Mouse (Mus musculus): ENCODE data around the gene Cyp2f2. TPM values are rescaled to one million over a fixed set of nuclear protein-coding genes. Genes with fewer than 3 reads are reported as not detected.

Gene Cyp2f2
- total and polyA plus RNA-seq, 2 experiments = 658 to 2,426 TPM

GRCm38 (mm10) chr7:27163450-27163805 lies 43.7 kb downstream of the Cyp2f2 start:
- Histone ChIP-seq H3K9ac (ENCODE audit: low read depth, low read length) (peak overlapping the region; percentile 6; the same call in 1 of the 2 replicates), H3K79me2 (ENCODE audit: control insufficient read depth, insufficient read depth, low read length) (peaks cover 4% of the 10 kb centered on the region; the same call in 1 of the 2 replicates), H3K4me3 (ENCODE audit: insufficient read depth, low read depth, low read length) (no peak overlapping the region), H3K27me3 (ENCODE audit: control insufficient read depth, insufficient read depth, low read length) (no peaks in the 10 kb centered on the region), H3K4me1 (ENCODE audit: control insufficient read depth, insufficient read depth, low read length) (peaks cover 34% of the 10 kb centered on the region), H3K36me3 (ENCODE audit: control insufficient read depth, insufficient read depth, low read length) (peaks cover 6% of the 10 kb centered on the region; the same call in 1 of the 2 replicates), H3K27ac (replicated peaks; ENCODE audit: insufficient read depth, low read depth, low read length) (no peak overlapping the region)
- TF ChIP-seq CTCF (IDR thresholded peaks at IDR 0.05; ENCODE audit: low read depth, low read length) = no peak
- TF ChIP-seq POLR2A (IDR thresholded peaks at IDR 0.05; ENCODE audit: extremely low read depth, insufficient read depth, low read length) = no peak
- WGBS = 57% methylated on average over 5 of the region's 5 CpGs
- no peak for DNase-seq (ENCODE audit: extremely low read depth, low read depth, low spot score)

GRCm38 (mm10) chr7:27164112-27164947 lies 44.6 kb downstream of the Cyp2f2 start:
- peak overlapping the region; percentile 93 for H3K27ac ChIP-seq (replicated peaks; ENCODE audit: insufficient read depth, low read depth, low read length)
- H3K27me3 ChIP-seq (ENCODE audit: control insufficient read depth, insufficient read depth, low read length) = no peaks in the 10 kb centered on the region
- 0 out of 2 replicates have a peak, but pooled peaks have one; percentile 24 for TF ChIP-seq POLR2A (IDR thresholded peaks at IDR 0.05; ENCODE audit: extremely low read depth, insufficient read depth, low read length)
- TF ChIP-seq CTCF (IDR thresholded peaks at IDR 0.05; ENCODE audit: low read depth, low read length) = no peak
- 0 out of 2 replicates have a peak, but pooled peaks cover 2% of the 10 kb centered on the region for H3K36me3 ChIP-seq (ENCODE audit: control insufficient read depth, insufficient read depth, low read length)
- peak overlapping the region; percentile 88 for H3K9ac ChIP-seq (ENCODE audit: low read depth, low read length)
- H3K4me1 ChIP-seq (ENCODE audit: control insufficient read depth, insufficient read depth, low read length) = peaks cover 34% of the 10 kb centered on the region
- peak; percentile 68 for DNase-seq (ENCODE audit: extremely low read depth, low read depth, low spot score)
- 53% methylated on average over 33 of the region's 33 CpGs for WGBS
- peaks cover 4% of the 10 kb centered on the region; the same call in 1 of the 2 replicates for H3K79me2 ChIP-seq (ENCODE audit: control insufficient read depth, insufficient read depth, low read length)
- peak overlapping the region; percentile 72 for H3K4me3 ChIP-seq (ENCODE audit: insufficient read depth, low read depth, low read length)

GRCm38 (mm10) chr7:27165007-27165655 lies 45.4 kb downstream of the Cyp2f2 start:
- H3K79me2 ChIP-seq (ENCODE audit: control insufficient read depth, insufficient read depth, low read length) = peaks cover 4% of the 10 kb centered on the region; the same call in 1 of the 2 replicates
- 30% methylated on average over 23 of the region's 23 CpGs for WGBS
- H3K4me1 ChIP-seq (ENCODE audit: control insufficient read depth, insufficient read depth, low read length) = peaks cover 34% of the 10 kb centered on the region
- no peaks in the 10 kb centered on the region for H3K27me3 ChIP-seq (ENCODE audit: control insufficient read depth, insufficient read depth, low read length)
- no peaks in the 10 kb centered on the region for H3K36me3 ChIP-seq (ENCODE audit: control insufficient read depth, insufficient read depth, low read length)
- peak overlapping the region; percentile 93 for H3K27ac ChIP-seq (replicated peaks; ENCODE audit: insufficient read depth, low read depth, low read length)
- TF ChIP-seq POLR2A (IDR thresholded peaks at IDR 0.05; ENCODE audit: extremely low read depth, insufficient read depth, low read length) = peak; percentile 78
- no peak for TF ChIP-seq CTCF (IDR thresholded peaks at IDR 0.05; ENCODE audit: low read depth, low read length)
- peak; percentile 85 for DNase-seq (ENCODE audit: extremely low read depth, low read depth, low spot score)
- H3K4me3 ChIP-seq (ENCODE audit: insufficient read depth, low read depth, low read length) = peak overlapping the region; percentile 72
- peak overlapping the region; percentile 88 for H3K9ac ChIP-seq (ENCODE audit: low read depth, low read length)

GRCm38 (mm10) chr7:27165696-27166095 lies 46.0 kb downstream of the Cyp2f2 start:
- Histone ChIP-seq H3K27me3 (ENCODE audit: control insufficient read depth, insufficient read depth, low read length) (no peaks in the 10 kb centered on the region), H3K79me2 (ENCODE audit: control insufficient read depth, insufficient read depth, low read length) (peaks cover 4% of the 10 kb centered on the region; the same call in 1 of the 2 replicates), H3K4me1 (ENCODE audit: control insufficient read depth, insufficient read depth, low read length) (peaks cover 34% of the 10 kb centered on the region), H3K27ac (replicated peaks; ENCODE audit: insufficient read depth, low read depth, low read length) (peak overlapping the region; percentile 93), H3K4me3 (ENCODE audit: insufficient read depth, low read depth, low read length) (peak overlapping the region; percentile 72), H3K9ac (ENCODE audit: low read depth, low read length) (peak overlapping the region; percentile 88), H3K36me3 (ENCODE audit: control insufficient read depth, insufficient read depth, low read length) (no peaks in the 10 kb centered on the region)
- TF ChIP-seq POLR2A (IDR thresholded peaks at IDR 0.05; ENCODE audit: extremely low read depth, insufficient read depth, low read length) = no peak
- TF ChIP-seq CTCF (IDR thresholded peaks at IDR 0.05; ENCODE audit: low read depth, low read length) = no peak
- under 1% methylated on average over 8 of the region's 8 CpGs for WGBS
- no peak for DNase-seq (ENCODE audit: extremely low read depth, low read depth, low spot score)

- TF ChIP-seq POLR2A (IDR thresholded peaks at IDR 0.05; ENCODE audit: extremely low read depth, insufficient read depth, low read length) = peak; percentile 78
- TF ChIP-seq CTCF (IDR thresholded peaks at IDR 0.05; ENCODE audit: low read depth, low read length) = no peak
- H3K79me2 ChIP-seq (ENCODE audit: control insufficient read depth, insufficient read depth, low read length) = peaks cover 4% of the 10 kb centered on the region; the same call in 1 of the 2 replicates
- peak overlapping the region; percentile 72 for H3K4me3 ChIP-seq (ENCODE audit: insufficient read depth, low read depth, low read length)
- peak overlapping the region; percentile 89 for H3K9ac ChIP-seq (ENCODE audit: low read depth, low read length)
- H3K36me3 ChIP-seq (ENCODE audit: control insufficient read depth, insufficient read depth, low read length) = no peaks in the 10 kb centered on the region
- H3K4me1 ChIP-seq (ENCODE audit: control insufficient read depth, insufficient read depth, low read length) = peaks cover 29% of the 10 kb centered on the region
- DNase-seq (ENCODE audit: extremely low read depth, low read depth, low spot score) = peak; percentile 88
- WGBS = under 1% methylated on average over 40 of the region's 43 CpGs
- peak overlapping the region; percentile 95 for H3K27ac ChIP-seq (replicated peaks; ENCODE audit: insufficient read depth, low read depth, low read length)
- H3K27me3 ChIP-seq (ENCODE audit: control insufficient read depth, insufficient read depth, low read length) = no peaks in the 10 kb centered on the region
Observed at GRCm38 (mm10) chr7:27166229-27166613, 46.5 kb downstream of the Cyp2f2 start.
